Mouse (Mus musculus): ENCODE measurements around the gene Slc17a9. TPM values are rescaled to one million over a fixed set of nuclear protein-coding genes. Genes with fewer than 3 reads are reported as not detected.

Slc17a9 gene
- polyA plus RNA-seq (2015; fragmentation: Nextera tagmentation; extraction: Ambion mirVana) = 5.2 and 6.0 TPM in 2 replicates

GRCm38 (mm10) chr2:180724585-180725413, at the start of gene Slc17a9:
Gene Slc17a9, plus strand, starts transcription at chr2:180725263.
- H3K9me3 ChIP-seq (ENCODE audit: low read length) = no peaks in the 10 kb centered on the region
- peak; percentile 91 for ATAC-seq
- H3K4me1 ChIP-seq (ENCODE audit: insufficient read depth) = peaks cover 54% of the 10 kb centered on the region
- 3% methylated on average over 18 of the region's 18 CpGs for WGBS (ENCODE audit: insufficient replicate concordance)
- peak within 1 kb of the TSS; percentile 66 for H3K9ac ChIP-seq (replicated peaks)
- no peaks in the 10 kb centered on the region for H3K27me3 ChIP-seq (ENCODE audit: insufficient read depth, low read length)
- peak within 1 kb of the TSS; percentile 92 for H3K27ac ChIP-seq (ENCODE audit: low read depth)
- DNase-seq = peak; percentile 82
- H3K4me3 ChIP-seq (ENCODE audit: low read depth, low read length) = peak within 1 kb of the TSS; percentile 50
- TF ChIP-seq CTCF (IDR thresholded peaks at IDR 0.05; ENCODE audit: low read depth) = no peak
- no peak for TF ChIP-seq EP300 (IDR thresholded peaks at IDR 0.05; ENCODE audit: low read depth)
- H3K36me3 ChIP-seq (replicated peaks; ENCODE audit: insufficient read depth, low read length) = peaks cover 39% of the 10 kb centered on the region
- H3K4me2 ChIP-seq (ENCODE audit: low read depth, low read length) = peak within 1 kb of the TSS; percentile 83

- no peak for DNase-seq
- Histone ChIP-seq H3K4me1 (ENCODE audit: insufficient read depth) (peaks cover 3% of the 10 kb centered on the region; the same call in 1 of the 2 replicates), H3K4me3 (ENCODE audit: low read depth, low read length) (no peak overlapping the region), H3K27me3 (ENCODE audit: insufficient read depth, low read length) (no peaks in the 10 kb centered on the region), H3K9ac (replicated peaks) (no peak overlapping the region), H3K36me3 (replicated peaks; ENCODE audit: insufficient read depth, low read length) (peaks cover 53% of the 10 kb centered on the region), H3K4me2 (ENCODE audit: low read depth, low read length) (no peak overlapping the region), H3K27ac (ENCODE audit: low read depth) (no peak overlapping the region), H3K9me3 (ENCODE audit: low read length) (no peaks in the 10 kb centered on the region)
- peak; percentile 60 for ATAC-seq
- WGBS (ENCODE audit: insufficient replicate concordance) = 57% methylated on average over 2 of the region's 2 CpGs
- TF ChIP-seq CTCF (IDR thresholded peaks at IDR 0.05; ENCODE audit: low read depth) (no peak), EP300 (IDR thresholded peaks at IDR 0.05; ENCODE audit: low read depth) (no peak)
These were observed 48.4 kb upstream of the Slc17a9 start for GRCm38 (mm10) chr2:180676706-180677105.

DNA sequence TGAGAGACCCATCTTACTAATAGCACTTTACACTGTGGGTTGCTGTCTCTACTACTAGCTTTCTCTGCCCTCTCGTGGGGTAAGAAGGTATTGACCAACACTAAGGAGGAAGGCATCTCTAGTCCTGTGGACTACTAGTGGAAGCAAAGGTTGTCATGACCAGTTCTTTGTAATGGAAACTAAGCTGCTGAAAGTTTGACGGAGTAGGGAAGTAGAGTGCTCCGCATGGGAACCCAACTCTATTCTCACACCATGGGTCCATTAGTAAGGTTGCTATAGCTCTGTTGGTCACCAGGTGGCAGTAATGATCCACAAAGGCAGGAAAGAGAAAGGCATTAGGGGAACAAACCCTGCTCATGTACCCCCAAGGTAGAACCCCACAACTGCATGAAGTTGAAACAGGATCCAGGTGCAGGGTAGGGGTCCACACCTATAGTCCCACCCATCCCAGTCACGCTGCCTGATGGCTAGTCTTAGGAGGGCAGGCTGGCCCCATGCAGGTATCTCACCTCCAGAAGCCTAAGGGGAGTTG, 46.4 kb upstream of the Slc17a9 start:
- Histone ChIP-seq H3K27ac (ENCODE audit: low read depth) (peak overlapping the region; percentile 13; the same call in 1 of the 2 replicates), H3K4me1 (ENCODE audit: insufficient read depth) (peaks cover 3% of the 10 kb centered on the region; the same call in 1 of the 2 replicates), H3K36me3 (replicated peaks; ENCODE audit: insufficient read depth, low read length) (peaks cover 54% of the 10 kb centered on the region), H3K4me2 (ENCODE audit: low read depth, low read length) (no peak overlapping the region), H3K4me3 (ENCODE audit: low read depth, low read length) (no peak overlapping the region), H3K9ac (replicated peaks) (no peak overlapping the region), H3K9me3 (ENCODE audit: low read length) (no peaks in the 10 kb centered on the region), H3K27me3 (ENCODE audit: insufficient read depth, low read length) (no peaks in the 10 kb centered on the region)
- 17% methylated on average over 4 of the region's 4 CpGs for WGBS (ENCODE audit: insufficient replicate concordance)
- ATAC-seq (peak; percentile 58), DNase-seq (peak; percentile 75)
- TF ChIP-seq CTCF (IDR thresholded peaks at IDR 0.05; ENCODE audit: low read depth) (peak; percentile 92), EP300 (IDR thresholded peaks at IDR 0.05; ENCODE audit: low read depth) (no peak)

- H3K27me3 ChIP-seq (ENCODE audit: insufficient read depth, low read length) = no peaks in the 10 kb centered on the region
- no peak overlapping the region for H3K9ac ChIP-seq (replicated peaks)
- H3K36me3 ChIP-seq (replicated peaks; ENCODE audit: insufficient read depth, low read length) = peaks cover 59% of the 10 kb centered on the region
- whole genome bisulfite sequencing (ENCODE audit: insufficient replicate concordance) = 55% methylated on average over 2 of the region's 2 CpGs
- H3K4me3 ChIP-seq (ENCODE audit: low read depth, low read length) = no peak overlapping the region
- H3K4me2 ChIP-seq (ENCODE audit: low read depth, low read length) = no peak overlapping the region
- DNase-seq (no peak), ATAC-seq (no peak)
- TF ChIP-seq CTCF (IDR thresholded peaks at IDR 0.05; ENCODE audit: low read depth) (no peak), EP300 (IDR thresholded peaks at IDR 0.05; ENCODE audit: low read depth) (no peak)
- no peaks in the 10 kb centered on the region for H3K9me3 ChIP-seq (ENCODE audit: low read length)
- H3K27ac ChIP-seq (ENCODE audit: low read depth) = no peak overlapping the region
- H3K4me1 ChIP-seq (ENCODE audit: insufficient read depth) = peaks cover 3% of the 10 kb centered on the region; the same call in 1 of the 2 replicates
These were observed 43.8 kb upstream of the Slc17a9 start for GRCm38 (mm10) chr2:180681225-180681624.

DNA sequence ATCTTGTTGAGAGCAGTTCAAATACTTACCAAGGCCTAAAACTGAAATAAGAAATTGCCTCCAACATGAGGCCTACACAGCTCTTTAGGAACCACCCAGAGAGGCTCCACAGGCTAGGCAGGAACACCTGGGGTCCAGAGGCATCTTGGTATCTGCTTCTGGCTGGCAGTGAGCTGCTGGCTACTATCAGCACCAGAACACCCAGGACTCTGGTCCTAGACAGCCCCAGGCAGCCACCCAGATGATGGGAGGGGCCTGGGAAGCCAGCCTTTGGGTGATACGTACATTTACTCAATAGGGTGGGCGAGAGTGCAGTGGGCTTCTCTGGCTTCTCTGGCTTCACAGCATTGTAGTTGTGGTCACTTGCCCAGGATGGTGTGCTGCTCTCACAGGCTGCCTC, 41.5 kb upstream of the Slc17a9 start:
- H3K4me3 ChIP-seq (ENCODE audit: low read depth, low read length) = no peak overlapping the region
- H3K36me3 ChIP-seq (replicated peaks; ENCODE audit: insufficient read depth, low read length) = peaks cover 82% of the 10 kb centered on the region
- 67% methylated on average over 2 of the region's 2 CpGs for WGBS (ENCODE audit: insufficient replicate concordance)
- H3K9ac ChIP-seq (replicated peaks) = no peak overlapping the region
- TF ChIP-seq CTCF (IDR thresholded peaks at IDR 0.05; ENCODE audit: low read depth) = no peak
- TF ChIP-seq EP300 (IDR thresholded peaks at IDR 0.05; ENCODE audit: low read depth) = no peak
- no peak overlapping the region for H3K4me2 ChIP-seq (ENCODE audit: low read depth, low read length)
- H3K27me3 ChIP-seq (ENCODE audit: insufficient read depth, low read length) = no peaks in the 10 kb centered on the region
- DNase-seq (no peak), ATAC-seq (peak; percentile 64)
- no peaks in the 10 kb centered on the region for H3K9me3 ChIP-seq (ENCODE audit: low read length)
- 0 out of 2 replicates have a peak, but pooled peaks cover 3% of the 10 kb centered on the region for H3K4me1 ChIP-seq (ENCODE audit: insufficient read depth)
- no peak overlapping the region for H3K27ac ChIP-seq (ENCODE audit: low read depth)

- DNase-seq (no peak), ATAC-seq (0 out of 2 replicates have a peak, but pooled peaks have one; percentile 33)
- Histone ChIP-seq H3K27ac (ENCODE audit: low read depth) (no peak overlapping the region), H3K9me3 (ENCODE audit: low read length) (no peaks in the 10 kb centered on the region), H3K4me1 (ENCODE audit: insufficient read depth) (0 out of 2 replicates have a peak, but pooled peaks cover 2% of the 10 kb centered on the region), H3K4me3 (ENCODE audit: low read depth, low read length) (no peak overlapping the region), H3K36me3 (replicated peaks; ENCODE audit: insufficient read depth, low read length) (peaks cover 87% of the 10 kb centered on the region), H3K27me3 (ENCODE audit: insufficient read depth, low read length) (no peaks in the 10 kb centered on the region), H3K4me2 (ENCODE audit: low read depth, low read length) (no peak overlapping the region), H3K9ac (replicated peaks) (no peak overlapping the region)
- WGBS (ENCODE audit: insufficient replicate concordance) = 65% methylated on average over 4 of the region's 4 CpGs
- TF ChIP-seq EP300 (IDR thresholded peaks at IDR 0.05; ENCODE audit: low read depth) = no peak; the same call in 1 of the 2 replicates
- TF ChIP-seq CTCF (IDR thresholded peaks at IDR 0.05; ENCODE audit: low read depth) = no peak
These were observed 41.0 kb upstream of the Slc17a9 start for GRCm38 (mm10) chr2:180684031-180684430.

All from liver, postnatal 0 days (tissue).